Mouse (Mus musculus): ENCODE measurements around the gene Prmt9. TPM values are rescaled to one million over a fixed set of nuclear protein-coding genes. Genes with fewer than 3 reads are reported as not detected.

Prmt9 gene
- polyA plus RNA-seq, 1 experiment = 8.0 TPM

DNA sequence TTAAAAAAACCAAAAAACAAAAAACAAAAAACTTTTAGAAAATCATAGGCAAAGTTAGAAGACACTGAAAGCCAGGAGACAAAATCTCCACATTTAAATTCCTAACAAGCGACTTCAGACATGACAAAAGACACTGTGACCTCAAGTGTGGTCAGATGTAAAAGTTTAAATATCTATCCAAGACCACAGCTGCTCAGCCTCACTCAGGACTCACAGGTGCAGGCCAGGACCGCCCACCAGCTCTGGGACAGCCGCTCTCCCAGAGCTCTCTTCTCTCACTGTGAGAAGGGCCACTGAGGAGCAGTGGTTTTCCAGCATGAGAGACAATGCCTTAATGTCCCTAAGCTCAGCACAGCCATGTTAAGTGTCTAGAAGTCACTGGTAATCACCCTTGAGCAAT is 38.8 kb upstream of the Prmt9 start:
- Histone ChIP-seq H3K27ac (ENCODE audit: insufficient read depth, low read depth, low read length) (no peak overlapping the region), H3K4me3 (ENCODE audit: insufficient read depth, low read depth, low read length) (no peak overlapping the region), H3K4me1 (ENCODE audit: control insufficient read depth, insufficient read depth, low read length) (peaks cover 22% of the 10 kb centered on the region; the same call in 1 of the 2 replicates), H3K27me3 (replicated peaks; ENCODE audit: control insufficient read depth, insufficient read depth, low read length) (no peaks in the 10 kb centered on the region), H3K36me3 (ENCODE audit: control insufficient read depth, insufficient read depth, low read length) (no peaks in the 10 kb centered on the region)
- 84% methylated on average over 3 of the region's 3 CpGs for WGBS
- DNase-seq = no peak
- TF ChIP-seq CTCF (conservative IDR thresholded peaks at IDR 0.05; ENCODE audit: insufficient read depth, insufficient read length, low read depth, low read length) = no peak
- no peak for TF ChIP-seq POLR2A (IDR thresholded peaks at IDR 0.05; ENCODE audit: low read depth, low read length)

DNA sequence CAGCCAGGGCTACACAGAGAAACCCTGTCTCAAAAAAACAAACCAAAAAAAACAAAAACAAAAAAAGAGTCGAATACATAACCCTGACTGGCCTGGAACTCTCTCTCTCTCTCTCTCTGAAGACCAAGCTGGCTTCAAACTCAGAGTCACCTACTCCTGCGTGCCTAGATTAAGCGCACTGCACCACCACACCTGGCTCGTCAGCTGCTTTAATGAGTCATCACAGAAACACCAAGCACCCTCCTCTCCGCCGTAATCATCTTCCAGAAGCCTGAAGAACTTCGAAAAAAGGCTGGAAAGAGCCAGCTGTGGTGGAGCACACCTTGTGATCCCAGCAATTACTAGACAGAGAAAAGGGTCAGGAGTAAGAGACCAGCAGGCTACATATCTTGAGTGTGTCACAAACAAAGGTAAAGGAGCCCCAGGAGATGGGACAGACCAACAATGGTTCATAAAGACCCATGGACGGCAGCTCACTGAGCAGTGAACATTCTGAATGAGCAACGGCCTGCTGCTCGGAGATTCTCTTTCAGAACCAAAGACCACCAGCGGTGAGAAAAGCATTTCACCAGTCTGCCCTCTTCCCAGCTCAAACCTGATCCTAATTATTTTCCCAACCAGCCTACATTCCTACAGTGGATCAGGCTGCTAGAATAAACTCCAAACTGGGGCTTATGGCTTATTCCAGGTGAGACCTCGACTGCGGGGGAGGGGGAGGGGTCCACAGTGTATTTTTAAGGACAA is 37.3 kb upstream of the Prmt9 start:
- Histone ChIP-seq H3K36me3 (ENCODE audit: control insufficient read depth, insufficient read depth, low read length) (no peaks in the 10 kb centered on the region), H3K4me3 (ENCODE audit: insufficient read depth, low read depth, low read length) (no peak overlapping the region), H3K4me1 (ENCODE audit: control insufficient read depth, insufficient read depth, low read length) (peaks cover 22% of the 10 kb centered on the region; the same call in 1 of the 2 replicates), H3K27me3 (replicated peaks; ENCODE audit: control insufficient read depth, insufficient read depth, low read length) (no peaks in the 10 kb centered on the region), H3K27ac (ENCODE audit: insufficient read depth, low read depth, low read length) (no peak overlapping the region)
- TF ChIP-seq POLR2A (IDR thresholded peaks at IDR 0.05; ENCODE audit: low read depth, low read length) = no peak
- no peak for TF ChIP-seq CTCF (conservative IDR thresholded peaks at IDR 0.05; ENCODE audit: insufficient read depth, insufficient read length, low read depth, low read length)
- no peak for DNase-seq
- 49% methylated on average over 13 of the region's 13 CpGs for WGBS

DNA sequence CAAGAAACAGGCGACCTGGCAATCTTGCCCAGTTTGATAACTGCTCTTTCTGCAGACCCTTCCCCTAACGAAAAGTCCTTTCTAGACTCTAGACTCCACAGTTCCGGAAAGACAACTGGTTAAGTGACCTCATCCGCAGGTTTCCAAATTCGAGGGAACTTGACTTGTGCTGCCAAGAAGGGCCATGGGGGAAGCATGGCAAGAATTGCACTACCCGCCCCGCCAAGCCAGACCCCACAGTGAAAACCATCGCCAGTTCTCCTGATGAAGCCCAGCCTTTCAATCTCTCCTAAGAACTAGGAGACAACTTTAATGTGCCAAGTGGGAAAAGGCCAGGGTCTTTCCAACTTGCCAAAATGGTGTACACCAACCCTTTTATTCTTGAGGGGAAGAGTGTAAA is 34.0 kb upstream of the Prmt9 start:
- Histone ChIP-seq H3K27ac (ENCODE audit: insufficient read depth, low read depth, low read length) (no peak overlapping the region), H3K4me3 (ENCODE audit: insufficient read depth, low read depth, low read length) (no peak overlapping the region), H3K27me3 (replicated peaks; ENCODE audit: control insufficient read depth, insufficient read depth, low read length) (no peaks in the 10 kb centered on the region), H3K36me3 (ENCODE audit: control insufficient read depth, insufficient read depth, low read length) (no peaks in the 10 kb centered on the region), H3K4me1 (ENCODE audit: control insufficient read depth, insufficient read depth, low read length) (peaks cover 7% of the 10 kb centered on the region; the same call in 1 of the 2 replicates)
- TF ChIP-seq POLR2A (IDR thresholded peaks at IDR 0.05; ENCODE audit: low read depth, low read length) (no peak), CTCF (conservative IDR thresholded peaks at IDR 0.05; ENCODE audit: insufficient read depth, insufficient read length, low read depth, low read length) (no peak)
- 86% methylated on average over 8 of the region's 8 CpGs for WGBS
- no peak for DNase-seq

DNA sequence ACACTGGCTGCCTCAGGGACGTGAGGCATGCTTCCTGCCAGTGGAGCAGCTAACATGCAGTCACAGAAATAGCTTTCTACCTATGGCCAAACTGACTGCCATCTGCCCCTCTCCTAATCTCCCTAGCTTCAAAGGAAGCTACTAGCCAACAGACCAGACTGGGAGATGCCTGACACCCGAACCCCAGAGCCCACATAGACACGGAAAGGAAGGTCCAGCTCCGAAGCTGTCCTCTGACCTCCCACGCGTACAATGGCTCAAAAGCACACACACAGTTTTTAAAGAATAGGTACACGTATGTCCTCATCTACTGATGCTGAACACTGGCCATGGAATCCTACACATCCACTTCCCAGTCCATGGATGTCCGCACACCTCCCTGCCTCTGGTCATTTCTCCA is 33.4 kb upstream of the Prmt9 start:
- peaks cover 4% of the 10 kb centered on the region; the same call in 1 of the 2 replicates for H3K4me1 ChIP-seq (ENCODE audit: control insufficient read depth, insufficient read depth, low read length)
- no peak for TF ChIP-seq CTCF (conservative IDR thresholded peaks at IDR 0.05; ENCODE audit: insufficient read depth, insufficient read length, low read depth, low read length)
- TF ChIP-seq POLR2A (IDR thresholded peaks at IDR 0.05; ENCODE audit: low read depth, low read length) = no peak
- H3K27me3 ChIP-seq (replicated peaks; ENCODE audit: control insufficient read depth, insufficient read depth, low read length) = no peaks in the 10 kb centered on the region
- no peak for DNase-seq
- no peak overlapping the region for H3K27ac ChIP-seq (ENCODE audit: insufficient read depth, low read depth, low read length)
- peak overlapping the region; percentile 33 for H3K4me3 ChIP-seq (ENCODE audit: insufficient read depth, low read depth, low read length)
- 53% methylated on average over 8 of the region's 8 CpGs for WGBS
- no peaks in the 10 kb centered on the region for H3K36me3 ChIP-seq (ENCODE audit: control insufficient read depth, insufficient read depth, low read length)

DNA sequence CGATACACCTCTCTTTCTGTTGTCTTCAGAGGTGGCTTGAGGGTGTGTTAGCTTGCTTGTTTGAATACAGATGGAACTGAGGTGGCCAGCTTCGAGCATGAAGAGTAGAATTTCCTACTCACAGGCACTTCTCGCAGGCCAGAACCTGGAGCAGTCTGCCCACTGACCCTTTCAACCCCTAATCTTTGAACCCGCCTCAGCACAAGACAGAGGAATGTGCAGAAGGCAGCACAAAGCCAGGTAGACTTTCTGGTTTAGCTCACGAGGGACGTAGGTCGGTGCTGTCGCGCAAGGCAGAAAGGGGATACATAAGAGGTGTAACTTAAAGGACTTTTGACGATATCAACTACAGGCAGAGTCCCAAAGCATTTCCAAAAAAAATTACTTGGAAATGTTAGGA is 32.4 kb upstream of the Prmt9 start:
- Histone ChIP-seq H3K4me3 (ENCODE audit: insufficient read depth, low read depth, low read length) (peak overlapping the region; percentile 68), H3K36me3 (ENCODE audit: control insufficient read depth, insufficient read depth, low read length) (no peaks in the 10 kb centered on the region), H3K4me1 (ENCODE audit: control insufficient read depth, insufficient read depth, low read length) (peaks cover 4% of the 10 kb centered on the region; the same call in 1 of the 2 replicates), H3K27me3 (replicated peaks; ENCODE audit: control insufficient read depth, insufficient read depth, low read length) (no peaks in the 10 kb centered on the region), H3K27ac (ENCODE audit: insufficient read depth, low read depth, low read length) (peak overlapping the region; percentile 81)
- peak; percentile 89 for DNase-seq
- no peak for TF ChIP-seq POLR2A (IDR thresholded peaks at IDR 0.05; ENCODE audit: low read depth, low read length)
- no peak for TF ChIP-seq CTCF (conservative IDR thresholded peaks at IDR 0.05; ENCODE audit: insufficient read depth, insufficient read length, low read depth, low read length)
- 10% methylated on average over 10 of the region's 10 CpGs for WGBS

DNA sequence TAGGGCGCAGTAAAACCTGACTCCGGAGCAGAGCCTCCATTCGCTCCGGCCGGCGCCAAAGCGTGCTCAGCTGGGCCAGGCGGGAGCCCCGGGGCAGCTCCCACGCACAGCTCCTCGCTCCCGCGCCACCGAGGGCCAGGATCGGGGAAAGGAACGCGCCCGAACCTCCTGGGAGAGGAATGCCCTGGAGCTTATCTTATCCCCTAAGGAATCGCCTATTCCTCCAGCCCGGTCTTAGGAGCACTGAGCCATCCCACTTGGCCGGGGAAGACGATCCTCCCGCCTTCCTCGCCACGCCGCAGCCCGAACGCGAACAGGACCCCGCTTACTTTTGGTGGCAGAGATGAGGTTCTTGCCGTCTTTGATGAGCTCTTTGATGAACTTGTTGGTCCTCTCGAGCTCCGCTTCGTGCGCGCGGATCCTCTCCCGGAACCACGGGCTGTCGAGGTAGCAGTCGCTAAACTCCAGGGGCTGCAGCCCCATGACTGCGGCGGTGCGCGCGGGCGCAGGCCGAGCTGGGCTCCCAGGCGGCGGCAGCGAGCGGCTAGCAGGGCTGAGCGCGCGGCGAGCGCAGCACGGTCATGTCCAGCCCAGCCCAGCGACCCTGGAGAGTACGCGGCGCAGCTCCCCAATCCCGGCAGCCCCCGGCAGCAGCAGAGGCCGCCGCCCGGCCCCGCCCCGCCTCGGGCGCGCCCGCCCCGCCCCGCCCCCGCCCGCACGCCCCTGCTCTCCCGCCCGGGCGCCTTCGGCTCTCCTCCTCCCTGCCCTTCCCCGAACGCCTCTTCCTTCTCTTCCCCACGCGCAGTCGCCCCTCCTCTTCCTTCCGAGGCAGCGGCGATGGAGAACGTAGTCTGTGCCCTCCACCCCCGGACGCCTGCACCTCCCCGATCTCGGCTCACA is 31.6 kb upstream of the Prmt9 start, which contains the start of gene Arhgap10:
Gene Arhgap10, minus strand, starts transcription at position 653 of the 900 bp plus-strand sequence.
- no peaks in the 10 kb centered on the region for H3K27me3 ChIP-seq (replicated peaks; ENCODE audit: control insufficient read depth, insufficient read depth, low read length)
- H3K27ac ChIP-seq (ENCODE audit: insufficient read depth, low read depth, low read length) = peak within 1 kb of the TSS; percentile 81
- peak; percentile 63 for TF ChIP-seq POLR2A (IDR thresholded peaks at IDR 0.05; ENCODE audit: low read depth, low read length)
- no peak for TF ChIP-seq CTCF (conservative IDR thresholded peaks at IDR 0.05; ENCODE audit: insufficient read depth, insufficient read length, low read depth, low read length)
- peaks cover 8% of the 10 kb centered on the region; the same call in 1 of the 2 replicates for H3K4me1 ChIP-seq (ENCODE audit: control insufficient read depth, insufficient read depth, low read length)
- 1% methylated on average over 77 of the region's 95 CpGs for WGBS
- DNase-seq = peak; percentile 93
- no peaks in the 10 kb centered on the region for H3K36me3 ChIP-seq (ENCODE audit: control insufficient read depth, insufficient read depth, low read length)
- peak within 1 kb of the TSS; percentile 75 for H3K4me3 ChIP-seq (ENCODE audit: insufficient read depth, low read depth, low read length)
